Mouse (Mus musculus) ES-Bruce4 (cell line): ENCODE data around the gene Rps3.

Source experiments
- CTCF ChIP-seq: IDR thresholded peaks from one replicate; pipeline ENCODE4 v1.8.1; 2011; ENCODE audit warnings: low read depth, low read length
- POLR2A ChIP-seq: IDR thresholded peaks from one replicate; pipeline ENCODE4 v1.8.1; 2011; ENCODE audit warnings: low read length; ENCODE audit not compliant: insufficient read depth

DNA sequence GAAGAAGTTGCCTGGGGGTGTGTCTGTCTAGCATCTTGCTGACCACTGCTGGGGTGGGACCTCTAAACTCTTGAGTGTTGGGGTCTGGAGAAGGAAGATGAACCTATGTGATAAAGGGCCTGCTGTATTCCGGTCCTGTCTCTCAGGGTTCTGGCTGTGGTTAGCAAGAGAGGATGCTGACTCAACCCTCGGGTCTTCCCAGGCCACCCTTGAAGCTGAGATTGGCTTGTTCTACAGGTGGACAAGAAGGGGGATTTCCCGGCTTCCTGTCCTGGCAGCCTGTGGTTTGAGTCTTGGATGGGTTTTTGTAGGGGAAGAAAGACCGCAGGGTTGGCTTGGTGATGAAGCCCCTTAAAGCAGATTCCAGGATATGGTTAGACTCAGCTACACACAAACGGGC is 54.7 kb downstream of the Rps3 start:
- TF ChIP-seq POLR2A (no peak), CTCF (no peak)
